Mouse (Mus musculus): ENCODE measurements around the gene Myo1c. TPM values are rescaled to one million over a fixed set of nuclear protein-coding genes. Genes with fewer than 3 reads are reported as not detected.
A peak's percentile ranks its signal among the peaks of the same experiment; 100 is the strongest.

Gene Myo1c
- polyA plus RNA-seq, 1 experiment from 2014 or later, result 16.4 TPM

- DNase-seq (ENCODE audit: low spot score), result no peak
- WGBS, result 21% methylated on average over 20 of the region's 20 CpGs
- Histone ChIP-seq H3K36me3 (no peaks in the 10 kb centered on the region), H3K4me1 (peaks cover 71% of the 10 kb centered on the region), H3K27ac (replicated peaks) (peak overlapping the region; percentile 88), H3K4me3 (peak overlapping the region; percentile 79), H3K9me3 (replicated peaks) (no peaks in the 10 kb centered on the region), H3K27me3 (ENCODE audit: low read depth, poor library complexity, severe bottlenecking) (peaks cover 66% of the 10 kb centered on the region)
Observed at GRCm38 (mm10) chr11:75652222-75652941, 2.1 kb downstream of the Myo1c start.

DNA sequence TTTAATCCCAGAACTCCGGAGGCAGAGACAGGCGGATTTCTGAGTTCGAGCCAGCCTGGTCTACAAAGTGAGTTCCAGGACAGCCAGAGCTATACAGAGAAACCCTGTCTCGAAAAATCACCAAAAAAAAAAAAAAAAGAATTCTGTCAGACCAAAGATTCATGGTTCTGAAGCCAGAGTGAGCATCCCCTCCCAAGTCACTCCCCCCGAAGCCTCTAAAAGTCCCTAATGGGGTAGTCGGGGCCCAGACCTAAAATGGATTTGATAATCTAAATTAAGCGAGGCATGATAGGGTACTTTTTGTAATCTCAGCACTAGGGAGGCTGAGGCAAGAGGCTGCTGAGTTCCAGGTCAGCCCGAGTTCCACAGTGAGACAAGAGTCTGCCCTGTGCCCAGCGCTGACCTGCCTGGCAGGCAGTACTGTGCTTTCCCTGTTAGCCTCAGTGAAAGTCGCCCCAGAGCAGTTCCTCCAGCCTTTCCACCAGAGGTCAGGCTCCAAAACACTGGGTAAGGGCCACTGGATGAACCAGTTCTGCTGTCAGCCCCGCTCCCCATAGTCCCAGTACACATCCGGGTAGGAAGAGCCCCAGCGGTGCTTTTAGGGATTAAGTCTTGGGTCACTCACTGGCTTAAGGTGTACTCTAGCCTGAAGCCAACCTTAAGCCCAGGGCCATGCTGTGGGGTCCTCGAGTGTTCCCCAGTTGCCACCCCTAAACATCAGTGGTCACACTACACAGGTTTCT is 2.8 kb downstream of the Myo1c start:
- Histone ChIP-seq H3K4me1 (peaks cover 71% of the 10 kb centered on the region), H3K27me3 (ENCODE audit: low read depth, poor library complexity, severe bottlenecking) (peaks cover 73% of the 10 kb centered on the region), H3K4me3 (peak overlapping the region; percentile 70), H3K9me3 (replicated peaks) (no peaks in the 10 kb centered on the region), H3K36me3 (no peaks in the 10 kb centered on the region), H3K27ac (replicated peaks) (0 out of 2 replicates have a peak overlapping the region, but pooled peaks have one; percentile 70)
- peak; percentile 42 for DNase-seq (ENCODE audit: low spot score)
- 28% methylated on average over 14 of the region's 14 CpGs for WGBS

DNA sequence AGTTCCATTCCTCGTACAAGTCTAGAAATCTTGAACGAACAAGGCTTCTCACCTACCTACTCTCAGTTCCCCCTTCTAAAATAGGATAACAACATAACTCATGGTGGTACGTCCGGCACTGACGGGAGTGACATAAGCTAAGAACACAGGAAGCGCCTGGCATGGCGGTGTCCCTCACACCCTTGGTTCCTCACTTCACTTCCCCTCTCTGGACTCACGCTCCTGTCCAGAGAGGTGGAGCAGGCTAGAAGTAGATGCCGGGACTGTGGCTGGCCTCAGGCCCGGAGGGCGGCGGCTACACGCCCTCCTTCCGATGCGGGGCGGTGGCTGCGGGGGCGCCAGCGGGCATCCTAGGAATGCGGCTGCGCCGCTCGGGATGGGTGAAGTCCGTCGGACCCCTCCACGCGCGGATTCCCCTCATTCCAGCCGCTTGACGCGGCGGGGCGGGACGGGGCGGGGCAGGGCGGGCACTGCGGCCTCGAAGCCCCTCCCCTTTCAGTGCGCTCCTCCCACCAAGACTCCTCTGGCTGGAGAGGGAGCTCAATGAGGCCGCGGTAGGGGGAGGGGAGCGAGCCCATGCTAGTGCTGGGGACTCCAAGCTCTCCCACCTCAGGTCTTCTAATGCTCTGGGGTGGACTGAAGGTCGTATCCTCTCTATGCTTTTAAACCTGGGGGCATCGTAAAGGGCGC is 3.6 kb downstream of the Myo1c start:
- WGBS, result 2% methylated on average over 45 of the region's 45 CpGs
- peak; percentile 89 for DNase-seq (ENCODE audit: low spot score)
- H3K4me1 ChIP-seq, result peaks cover 71% of the 10 kb centered on the region
- H3K4me3 ChIP-seq, result peak overlapping the region; percentile 70
- no peaks in the 10 kb centered on the region for H3K36me3 ChIP-seq
- H3K27me3 ChIP-seq (ENCODE audit: low read depth, poor library complexity, severe bottlenecking), result peaks cover 77% of the 10 kb centered on the region
- H3K27ac ChIP-seq (replicated peaks), result peak overlapping the region; percentile 70
- H3K9me3 ChIP-seq (replicated peaks), result no peaks in the 10 kb centered on the region

DNA sequence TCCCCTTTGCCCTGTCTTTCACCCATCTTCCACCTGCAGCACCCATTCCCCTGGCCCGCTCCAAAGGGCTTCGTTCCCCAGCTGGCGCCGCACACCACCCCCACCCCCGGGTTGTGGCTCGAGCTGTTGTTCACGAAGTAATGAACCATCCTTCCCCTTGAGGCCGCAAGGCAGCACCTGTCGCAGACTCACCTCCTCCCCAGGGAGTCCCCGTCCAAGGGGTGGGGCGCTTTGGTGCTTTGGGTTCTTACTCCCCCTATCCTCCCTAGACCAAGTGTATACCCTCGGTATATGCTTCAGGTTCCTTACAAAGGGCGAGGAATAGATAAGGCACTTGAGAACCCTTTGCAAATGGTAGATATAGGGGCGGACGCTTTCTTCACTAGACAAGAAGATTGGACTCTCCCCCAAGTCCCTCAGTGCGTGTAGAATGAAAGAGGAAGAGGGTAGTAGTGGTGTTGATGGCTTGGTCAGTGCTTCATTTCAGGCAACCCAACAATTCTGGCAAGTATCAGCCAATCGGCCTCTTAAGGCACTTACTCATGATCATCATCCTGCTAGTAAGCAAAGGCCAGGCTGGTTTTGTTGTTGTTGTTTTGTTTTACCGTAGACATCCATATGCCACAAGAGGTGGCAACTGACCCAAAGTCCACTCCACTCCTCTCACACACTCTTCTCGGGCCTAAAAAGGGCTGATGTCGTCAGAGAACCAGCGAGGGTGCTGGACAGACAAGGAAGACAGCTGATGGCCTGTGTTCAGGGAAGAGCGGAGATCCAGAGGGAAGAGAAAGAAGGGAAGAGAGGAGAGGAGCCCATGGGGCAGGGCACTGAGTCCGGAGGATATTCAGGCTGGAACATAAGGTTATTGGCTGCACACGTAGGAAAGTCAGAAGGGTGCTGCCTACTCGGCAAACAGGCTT is 4.4 kb downstream of the Myo1c start:
- Histone ChIP-seq H3K9me3 (replicated peaks) (no peaks in the 10 kb centered on the region), H3K27ac (replicated peaks) (peak overlapping the region; percentile 70), H3K27me3 (ENCODE audit: low read depth, poor library complexity, severe bottlenecking) (peaks cover 77% of the 10 kb centered on the region), H3K4me3 (peak overlapping the region; percentile 70), H3K36me3 (peaks cover 4% of the 10 kb centered on the region; the same call in 1 of the 2 replicates), H3K4me1 (peaks cover 68% of the 10 kb centered on the region)
- 37% methylated on average over 25 of the region's 25 CpGs for WGBS
- DNase-seq (ENCODE audit: low spot score), result no peak

DNA sequence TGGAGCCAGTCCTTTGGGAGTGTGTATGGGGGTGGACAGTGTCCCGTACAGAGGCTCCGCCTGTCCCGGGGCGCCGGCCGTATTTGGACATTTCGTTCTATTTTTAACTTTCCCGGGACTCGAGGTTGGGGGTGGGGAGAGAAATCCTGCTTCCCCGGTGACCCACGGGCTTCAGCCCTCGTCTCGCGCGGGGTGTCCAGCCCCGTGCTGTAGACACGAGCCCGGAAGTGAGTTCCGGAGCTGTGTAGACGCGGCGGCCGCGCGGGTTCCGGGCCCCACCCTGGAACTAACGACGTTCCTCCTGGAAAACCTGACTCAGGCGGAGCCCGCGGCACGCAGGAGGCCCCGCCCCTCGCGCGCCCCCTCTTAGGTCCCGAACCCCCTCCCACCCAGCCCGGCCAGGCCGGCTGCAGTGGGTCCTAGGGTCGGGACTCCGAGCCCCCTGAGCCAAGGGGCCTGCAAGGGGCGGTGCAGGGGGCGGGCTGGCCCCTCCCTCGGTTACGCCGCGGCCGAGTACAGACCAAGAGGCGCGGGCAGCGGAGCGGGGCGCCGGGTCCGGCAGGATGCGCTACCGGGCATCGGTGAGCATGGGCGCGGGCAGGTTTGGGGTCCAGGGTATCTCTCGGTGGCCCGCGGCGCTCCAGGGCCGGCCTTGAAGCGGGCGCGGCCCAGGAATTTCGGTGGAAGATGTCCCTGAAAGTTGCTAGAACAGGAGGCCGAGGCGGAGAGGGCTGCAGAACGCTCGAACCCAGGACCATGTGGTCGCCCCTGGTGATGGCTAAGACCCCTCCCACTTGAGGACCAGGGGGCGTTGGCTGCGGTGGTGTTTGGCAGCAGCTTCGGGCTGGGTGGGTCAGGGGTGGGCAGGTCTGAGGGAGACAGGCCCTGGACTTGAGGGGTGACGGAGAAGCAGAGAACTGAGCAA is 5.6 kb downstream of the Myo1c start:
- Histone ChIP-seq H3K4me3 (peak overlapping the region; percentile 70), H3K9me3 (replicated peaks) (no peaks in the 10 kb centered on the region), H3K36me3 (peaks cover 13% of the 10 kb centered on the region), H3K27ac (replicated peaks) (peak overlapping the region; percentile 83), H3K4me1 (peaks cover 60% of the 10 kb centered on the region), H3K27me3 (ENCODE audit: low read depth, poor library complexity, severe bottlenecking) (peaks cover 70% of the 10 kb centered on the region)
- DNase-seq (ENCODE audit: low spot score), result peak; percentile 63
- 2% methylated on average over 78 of the region's 78 CpGs for WGBS

GRCm38 (mm10) chr11:75656621-75657590 is 6.6 kb downstream of the Myo1c start:
- DNase-seq (ENCODE audit: low spot score), result no peak
- peaks cover 66% of the 10 kb centered on the region for H3K27me3 ChIP-seq (ENCODE audit: low read depth, poor library complexity, severe bottlenecking)
- peak overlapping the region; percentile 83 for H3K27ac ChIP-seq (replicated peaks)
- H3K9me3 ChIP-seq (replicated peaks), result no peaks in the 10 kb centered on the region
- H3K4me1 ChIP-seq, result peaks cover 50% of the 10 kb centered on the region
- peaks cover 23% of the 10 kb centered on the region for H3K36me3 ChIP-seq
- H3K4me3 ChIP-seq, result peak overlapping the region; percentile 70
- WGBS, result 62% methylated on average over 19 of the region's 20 CpGs

DNA sequence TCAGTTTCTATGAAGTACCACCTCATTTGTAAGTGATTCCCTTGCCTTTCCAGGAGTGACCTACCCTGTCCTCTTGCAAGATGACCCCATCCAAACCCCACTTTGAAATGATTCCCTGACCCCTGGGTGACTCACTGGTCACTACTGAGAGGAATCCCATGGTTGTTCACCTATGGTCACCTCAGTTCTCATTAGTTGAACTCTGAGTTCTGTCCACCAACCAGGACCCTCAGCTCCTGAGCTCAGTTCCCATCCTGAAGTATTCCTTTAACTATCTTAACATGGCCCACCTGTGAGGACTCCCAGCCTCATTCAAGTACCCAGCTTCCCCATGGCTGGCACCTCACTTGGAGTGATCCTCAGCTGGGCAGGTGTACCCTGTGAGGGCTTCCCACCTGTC is 7.5 kb downstream of the Myo1c start:
- no peak overlapping the region for H3K4me3 ChIP-seq
- H3K27ac ChIP-seq (replicated peaks), result no peak overlapping the region
- peaks cover 42% of the 10 kb centered on the region for H3K4me1 ChIP-seq
- peaks cover 57% of the 10 kb centered on the region for H3K27me3 ChIP-seq (ENCODE audit: low read depth, poor library complexity, severe bottlenecking)
- H3K36me3 ChIP-seq, result peaks cover 30% of the 10 kb centered on the region
- DNase-seq (ENCODE audit: low spot score), result no peak
- H3K9me3 ChIP-seq (replicated peaks), result no peaks in the 10 kb centered on the region

GRCm38 (mm10) chr11:75658311-75658710 is 8.0 kb downstream of the Myo1c start:
- peaks cover 38% of the 10 kb centered on the region for H3K4me1 ChIP-seq
- WGBS, result 94% methylated on average over 13 of the region's 13 CpGs
- H3K9me3 ChIP-seq (replicated peaks), result no peaks in the 10 kb centered on the region
- peaks cover 30% of the 10 kb centered on the region for H3K36me3 ChIP-seq
- no peak overlapping the region for H3K4me3 ChIP-seq
- no peak overlapping the region for H3K27ac ChIP-seq (replicated peaks)
- H3K27me3 ChIP-seq (ENCODE audit: low read depth, poor library complexity, severe bottlenecking), result peaks cover 52% of the 10 kb centered on the region
- no peak for DNase-seq (ENCODE audit: low spot score)

GRCm38 (mm10) chr11:75658996-75659750 is 8.9 kb downstream of the Myo1c start:
- Histone ChIP-seq H3K4me3 (no peak overlapping the region), H3K27me3 (ENCODE audit: low read depth, poor library complexity, severe bottlenecking) (peaks cover 44% of the 10 kb centered on the region), H3K36me3 (peaks cover 30% of the 10 kb centered on the region), H3K9me3 (replicated peaks) (no peaks in the 10 kb centered on the region), H3K4me1 (peaks cover 29% of the 10 kb centered on the region), H3K27ac (replicated peaks) (no peak overlapping the region)
- WGBS, result 88% methylated on average over 14 of the region's 14 CpGs
- DNase-seq (ENCODE audit: low spot score), result no peak

- Histone ChIP-seq H3K4me3 (no peak overlapping the region), H3K27ac (replicated peaks) (no peak overlapping the region), H3K27me3 (ENCODE audit: low read depth, poor library complexity, severe bottlenecking) (peaks cover 34% of the 10 kb centered on the region), H3K9me3 (replicated peaks) (no peaks in the 10 kb centered on the region), H3K36me3 (peaks cover 31% of the 10 kb centered on the region), H3K4me1 (peaks cover 20% of the 10 kb centered on the region)
- DNase-seq (ENCODE audit: low spot score), result no peak
- WGBS, result 94% methylated on average over 12 of the region's 12 CpGs
Observed at GRCm38 (mm10) chr11:75660081-75660590, 9.8 kb downstream of the Myo1c start.
